Mouse (Mus musculus) cerebral cortex, adult 2 months (tissue): ENCODE results near the gene Dohh.

Experiments used
- WGBS: fragments of 180-500 bp; shearing (Covaris S2); methylation state at CpG from one replicate; pipeline ENCODE4 v1.1.7; 2018; 5-methylcytosine and 5-hydroxymethylcytosine counted together

Gene Dohh

DNA sequence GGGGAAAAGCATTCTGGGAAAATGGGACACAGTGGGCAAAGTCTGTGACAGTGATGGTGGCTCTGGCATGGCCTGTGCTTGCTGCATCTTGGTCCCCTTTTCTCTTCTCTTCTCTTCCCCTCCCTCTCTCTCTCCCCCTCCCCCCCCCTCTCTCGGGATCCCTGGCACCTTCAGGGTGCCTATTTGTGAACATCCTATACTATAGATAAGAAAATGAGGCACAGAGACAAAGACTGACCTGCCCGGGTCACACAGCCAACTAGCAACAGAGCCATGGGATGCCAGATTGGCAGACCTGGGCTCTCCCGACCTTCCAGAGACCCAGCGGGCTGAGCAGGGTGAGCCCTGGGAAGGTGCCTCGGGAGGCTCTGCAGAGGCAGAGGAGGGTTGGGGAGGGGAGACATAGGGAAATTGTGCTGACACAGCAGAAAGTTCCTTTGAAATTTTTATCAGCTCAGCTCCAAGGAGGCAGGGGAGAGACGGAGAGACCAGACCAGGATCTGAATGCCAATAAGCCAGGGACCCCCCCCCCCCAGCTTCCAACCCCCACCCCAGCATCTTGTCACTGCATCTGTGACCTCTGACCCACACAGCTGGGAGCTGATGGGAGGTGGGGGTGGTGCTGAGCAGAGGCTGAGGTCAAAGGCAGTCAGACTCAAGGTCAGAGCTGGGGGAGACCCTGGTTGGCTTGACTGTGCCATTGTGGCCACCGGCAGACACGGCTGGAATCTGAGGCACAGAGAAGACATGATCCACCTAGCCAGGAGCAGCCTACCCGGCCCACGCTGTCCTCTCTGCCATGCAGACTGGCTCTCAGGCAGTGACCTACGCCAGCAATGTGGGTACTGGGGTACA lies 34.2 kb downstream of the Dohh start:
- WGBS, result 63% methylated on average over 11 of the region's 11 CpGs

DNA sequence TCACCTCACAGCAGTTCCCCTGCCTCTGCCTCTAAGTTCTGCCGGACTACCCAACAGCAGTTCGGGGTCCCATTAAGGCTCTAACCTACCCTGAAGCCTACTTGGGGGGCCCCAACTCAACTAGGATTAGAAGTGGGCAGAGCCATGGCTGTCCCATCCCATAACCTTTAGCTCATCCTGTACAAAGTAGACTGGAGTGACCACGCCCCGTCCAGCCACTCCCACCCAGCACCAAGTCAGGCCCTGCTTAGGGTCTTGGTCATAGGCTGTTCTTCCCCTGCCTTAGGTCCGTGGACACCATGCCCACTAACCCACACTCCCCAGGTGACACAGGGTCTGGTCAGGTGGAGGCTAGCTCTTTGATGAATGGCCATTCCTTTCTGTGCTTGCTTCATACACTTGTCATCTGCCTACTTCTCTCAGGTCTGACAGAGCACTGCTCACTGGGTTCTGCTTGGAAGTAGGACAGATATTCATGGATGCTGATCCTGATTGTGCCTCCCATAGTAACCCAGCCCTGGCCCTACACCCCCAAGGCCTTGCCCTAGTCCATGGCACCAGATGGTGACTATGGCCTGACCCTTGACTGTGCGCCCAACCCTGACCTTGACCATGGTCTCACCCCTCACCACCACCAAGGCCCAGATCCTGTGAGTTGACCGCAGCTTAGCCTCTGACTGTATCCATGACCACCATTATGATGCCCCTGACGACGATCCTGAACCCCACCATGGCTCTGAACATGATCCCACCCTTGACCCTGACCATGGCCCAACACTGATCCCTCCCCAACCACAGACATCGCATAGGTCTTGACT lies 35.1 kb downstream of the Dohh start:
- WGBS, result 92% methylated on average over 10 of the region's 10 CpGs

DNA sequence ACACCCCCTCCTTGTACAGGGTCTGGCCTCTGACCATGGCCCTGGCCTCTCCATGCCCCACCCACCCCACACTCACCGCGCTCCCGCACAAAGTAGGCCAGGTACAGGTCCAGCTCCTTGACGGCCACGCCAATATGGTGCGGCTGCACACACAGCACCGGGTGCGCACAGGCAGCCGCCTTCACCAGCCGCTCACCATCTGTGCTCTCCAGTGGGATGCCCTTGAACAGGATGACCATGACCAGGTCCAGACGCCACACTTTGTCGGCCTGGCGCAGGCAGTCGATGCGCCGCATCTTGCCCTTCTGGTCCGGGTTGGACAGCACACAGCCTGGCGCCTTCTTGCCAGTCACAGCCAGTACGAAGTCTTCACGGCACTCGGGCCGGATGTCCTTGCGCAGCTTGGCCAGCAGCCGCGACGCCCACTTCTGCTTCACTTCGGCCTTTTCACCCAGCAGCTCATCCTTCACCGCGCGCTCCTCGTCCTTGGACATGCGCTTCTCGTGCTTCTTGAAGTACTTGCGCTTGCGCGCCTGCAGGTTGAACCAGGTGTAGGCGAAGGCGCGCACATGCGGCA lies 36.1 kb downstream of the Dohh start:
- 91% methylated on average over 40 of the region's 40 CpGs for WGBS

DNA sequence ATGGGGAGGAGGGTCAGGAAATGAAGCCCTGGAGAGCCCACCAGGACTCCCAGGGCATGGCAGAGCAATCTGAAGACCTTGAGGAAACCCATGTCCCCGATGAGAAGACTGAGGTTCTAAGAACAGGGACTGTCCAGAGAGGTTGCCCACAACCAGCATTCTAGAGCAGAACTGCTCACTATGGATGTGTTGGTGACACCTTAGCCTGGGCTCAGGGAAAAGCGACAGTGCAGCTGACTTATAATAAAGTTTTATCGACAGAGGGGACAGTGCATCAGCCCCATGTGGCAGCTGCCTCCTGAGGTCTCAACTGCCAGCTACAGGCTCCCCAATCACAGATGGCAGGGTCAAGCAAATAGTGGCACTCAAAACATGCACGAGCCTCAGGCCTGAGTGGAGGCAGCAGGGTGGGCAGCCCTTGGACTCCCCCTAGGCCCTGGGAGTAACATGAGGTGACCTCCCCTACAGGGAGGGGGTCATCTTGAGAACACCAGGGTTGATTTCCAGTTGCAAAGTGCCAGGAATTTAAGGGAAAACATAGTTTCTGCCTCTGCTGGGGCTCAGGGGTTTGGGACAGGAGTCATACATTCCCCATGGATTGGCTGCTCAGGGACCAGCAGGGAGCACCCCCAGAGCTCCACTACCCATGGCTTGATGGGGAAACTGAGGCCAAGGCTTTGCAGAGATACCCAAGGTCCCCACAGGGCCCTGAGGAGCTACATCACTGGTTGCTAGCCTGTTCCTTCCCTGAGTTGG lies 37.0 kb downstream of the Dohh start:
- 74% methylated on average over 4 of the region's 4 CpGs for WGBS

DNA sequence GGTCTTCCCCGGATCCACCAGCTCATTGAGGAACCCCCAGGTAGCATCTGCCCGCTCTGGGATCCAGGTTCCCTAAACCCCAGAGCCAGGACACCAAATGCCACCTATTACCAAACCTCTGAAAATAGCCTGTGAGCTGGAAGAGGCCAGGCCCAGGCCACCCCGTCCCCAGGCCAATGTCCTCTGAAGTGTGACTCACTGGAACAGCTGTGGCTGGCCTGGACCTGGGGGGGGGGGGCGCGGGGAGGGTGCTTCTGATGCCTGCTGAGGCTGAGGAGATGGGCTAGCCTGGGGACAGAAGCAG lies 37.5 kb downstream of the Dohh start:
- WGBS, result 78% methylated on average over 5 of the region's 5 CpGs

DNA sequence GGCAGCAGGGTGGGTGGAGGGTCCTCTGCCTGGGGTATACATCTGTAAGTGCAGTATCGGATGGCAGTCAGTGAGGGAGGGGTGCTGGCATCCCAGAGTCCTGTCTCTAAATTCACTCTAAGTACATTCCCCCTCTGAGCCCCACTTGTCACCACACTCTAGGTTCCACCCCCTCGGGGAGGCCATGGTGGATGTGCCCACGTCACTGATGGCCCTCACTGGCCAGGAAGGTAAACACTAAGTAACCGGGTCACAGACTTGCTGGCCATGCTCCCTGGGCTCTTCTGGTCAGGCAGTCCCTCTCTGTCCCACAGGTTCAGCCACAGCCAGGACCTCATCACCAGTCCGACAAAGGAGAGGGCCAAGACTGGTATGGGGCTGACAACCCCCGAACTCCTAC lies 38.0 kb downstream of the Dohh start:
- WGBS, result 68% methylated on average over 6 of the region's 6 CpGs

DNA sequence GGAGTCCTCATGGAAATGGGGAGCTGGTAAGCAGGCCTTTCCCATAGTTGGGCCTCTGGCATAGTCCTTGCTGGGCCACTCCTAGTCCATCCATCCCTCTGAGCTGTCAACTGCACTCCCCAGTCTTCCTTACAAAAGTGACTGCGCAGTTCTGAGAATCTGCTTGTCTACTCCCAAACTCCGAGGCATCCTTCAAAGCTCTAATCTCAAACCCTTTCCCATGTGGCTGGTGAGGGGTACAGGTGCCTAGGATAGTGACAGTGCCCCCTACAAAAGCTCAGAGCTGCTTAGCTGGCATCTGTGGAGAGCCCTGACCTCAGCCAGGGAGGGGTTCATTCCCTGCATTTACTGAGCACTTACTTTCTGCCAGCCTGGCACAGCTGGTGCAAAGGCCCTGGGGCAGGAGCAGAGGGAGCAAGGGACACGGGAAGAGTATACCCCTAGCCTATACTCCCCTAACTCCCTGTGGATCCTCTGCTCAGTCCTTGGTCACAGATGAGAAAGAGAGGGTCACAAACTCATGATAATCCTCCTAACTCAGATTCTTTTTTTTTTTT lies 38.5 kb downstream of the Dohh start:
- WGBS, result 86% methylated on average over 3 of the region's 3 CpGs

DNA sequence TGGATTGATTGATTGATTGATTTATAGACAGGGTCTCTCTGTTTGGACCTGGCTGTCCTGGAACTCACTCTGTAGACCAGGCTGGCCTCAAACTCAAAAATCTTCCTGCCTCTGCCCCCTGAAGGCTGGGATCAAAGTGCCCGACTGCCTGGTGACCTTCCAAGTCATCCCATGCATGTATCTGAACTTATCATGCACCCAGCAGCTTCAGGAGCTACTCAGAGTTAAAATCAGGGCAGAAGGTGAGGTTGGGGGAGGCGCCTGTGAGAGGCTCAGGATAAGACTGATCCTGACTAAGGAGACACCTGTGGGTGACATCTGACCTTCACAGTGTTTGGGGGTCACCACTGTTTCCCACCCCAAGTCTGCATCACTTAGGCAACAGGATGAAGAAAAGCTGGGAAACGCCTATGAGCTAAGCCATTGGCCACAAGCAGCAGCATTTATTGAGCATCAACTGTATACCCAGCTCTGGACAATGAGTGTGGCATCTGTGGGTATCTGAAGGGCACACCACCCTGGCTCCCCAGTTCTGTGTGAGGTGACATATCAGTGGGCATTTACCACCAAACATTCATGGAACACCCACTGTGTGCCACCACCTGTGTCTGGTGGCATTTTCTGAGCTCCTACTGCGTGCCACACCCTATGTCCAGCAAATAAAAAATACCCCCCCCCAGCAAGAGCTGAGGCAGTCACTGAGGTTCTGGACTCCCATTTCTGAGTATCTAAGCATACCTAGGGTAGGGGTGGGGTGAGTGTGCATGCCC lies 39.4 kb downstream of the Dohh start:
- WGBS, result 78% methylated on average over 4 of the region's 4 CpGs

DNA sequence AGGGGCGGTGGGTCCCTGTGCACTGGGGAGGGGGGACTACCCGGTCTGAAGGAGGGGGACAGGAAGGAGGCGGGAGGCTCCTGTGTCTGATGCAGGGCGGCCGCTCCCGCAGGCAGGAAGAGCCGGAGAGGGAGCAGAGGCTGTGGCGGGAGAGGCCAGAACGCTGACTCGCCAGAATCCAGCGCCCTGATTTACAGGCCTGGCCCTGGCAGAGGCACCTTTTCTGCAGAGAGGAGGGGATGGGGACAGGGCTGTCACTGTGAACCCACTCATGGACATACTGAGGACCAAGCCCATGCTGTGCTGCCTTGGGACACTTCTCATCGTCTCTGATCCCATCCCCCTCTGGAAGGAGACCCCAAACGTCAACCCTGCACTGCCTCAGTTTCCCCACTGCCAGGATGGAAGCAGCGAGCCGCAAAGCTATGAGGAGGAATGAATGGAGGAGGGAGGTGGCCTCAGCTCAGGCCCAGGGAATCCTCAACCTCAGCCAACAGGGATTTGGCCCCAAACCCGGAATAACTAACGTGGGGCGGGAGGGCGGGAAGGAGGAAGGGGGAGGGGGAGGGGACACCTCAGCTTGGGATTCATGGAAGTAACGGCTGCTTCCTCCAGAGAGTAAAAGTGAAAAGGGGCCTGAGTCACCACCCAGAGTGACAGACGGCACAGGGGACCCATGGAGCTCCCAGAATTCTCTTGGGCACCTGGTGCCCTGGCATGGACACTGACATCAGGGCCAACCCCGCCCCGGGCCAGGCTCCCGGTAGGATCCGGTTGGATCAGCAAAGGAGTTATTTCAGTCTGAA lies 40.2 kb downstream of the Dohh start:
- 17% methylated on average over 25 of the region's 25 CpGs for WGBS

DNA sequence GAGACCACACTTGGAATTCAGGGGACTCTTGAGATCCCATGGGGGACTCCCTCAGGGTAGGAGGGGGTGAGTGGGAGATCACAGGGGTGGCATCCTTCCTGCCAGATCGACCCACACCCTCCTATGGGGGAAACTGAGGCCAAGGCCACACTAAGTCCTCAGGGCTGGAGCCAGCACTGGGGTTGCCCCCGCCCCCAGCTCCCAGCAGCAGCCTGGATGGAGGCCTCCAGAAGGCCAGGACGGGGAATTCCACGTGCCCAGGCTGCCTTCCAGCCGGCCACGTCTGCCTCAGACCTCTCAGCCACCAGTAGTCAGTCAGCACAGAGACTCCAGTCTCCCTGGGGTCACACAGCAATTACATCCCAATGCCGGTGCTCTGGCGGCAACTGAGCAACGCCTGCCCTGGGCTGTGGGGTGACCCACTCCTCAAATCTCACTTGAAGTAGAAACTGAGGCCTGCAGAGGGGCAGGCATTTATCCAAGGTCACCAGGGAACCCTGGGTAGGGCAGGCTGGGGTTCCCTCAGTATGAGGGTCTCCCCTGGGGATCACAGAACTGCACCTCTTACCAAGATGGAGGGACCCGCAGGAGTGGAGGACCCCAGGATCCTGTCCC lies 41.1 kb downstream of the Dohh start:
- WGBS, result 32% methylated on average over 10 of the region's 10 CpGs

DNA sequence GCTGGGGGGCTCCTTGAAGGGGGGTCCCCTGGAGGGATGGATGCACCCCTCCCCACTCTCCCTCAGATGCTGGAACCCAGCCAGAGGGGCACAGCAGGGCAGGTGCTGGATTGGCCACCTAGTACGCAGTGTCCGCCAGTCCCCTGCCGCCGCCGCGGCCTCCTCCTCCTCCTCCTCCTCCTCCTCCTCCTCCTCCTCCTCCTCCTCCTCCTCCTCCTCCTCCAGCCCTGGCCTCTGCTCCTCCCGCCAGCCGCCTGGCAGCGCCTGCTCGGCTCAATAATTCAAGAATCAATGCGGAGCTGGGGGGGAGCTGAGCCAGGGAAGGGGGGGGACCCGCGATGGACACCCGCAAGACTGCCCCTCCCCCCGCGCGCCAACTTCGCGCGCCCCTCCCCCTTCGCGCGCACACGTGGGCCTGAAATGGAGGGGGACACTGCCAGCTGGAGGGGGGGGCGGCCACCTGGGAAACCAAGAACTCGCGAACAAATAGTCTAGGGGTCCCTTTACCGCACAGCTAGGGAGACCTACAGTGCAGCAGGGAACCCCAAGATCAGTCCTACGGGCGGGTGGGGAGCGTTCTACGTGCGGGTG lies 41.9 kb downstream of the Dohh start:
- 1% methylated on average over 19 of the region's 33 CpGs for WGBS

DNA sequence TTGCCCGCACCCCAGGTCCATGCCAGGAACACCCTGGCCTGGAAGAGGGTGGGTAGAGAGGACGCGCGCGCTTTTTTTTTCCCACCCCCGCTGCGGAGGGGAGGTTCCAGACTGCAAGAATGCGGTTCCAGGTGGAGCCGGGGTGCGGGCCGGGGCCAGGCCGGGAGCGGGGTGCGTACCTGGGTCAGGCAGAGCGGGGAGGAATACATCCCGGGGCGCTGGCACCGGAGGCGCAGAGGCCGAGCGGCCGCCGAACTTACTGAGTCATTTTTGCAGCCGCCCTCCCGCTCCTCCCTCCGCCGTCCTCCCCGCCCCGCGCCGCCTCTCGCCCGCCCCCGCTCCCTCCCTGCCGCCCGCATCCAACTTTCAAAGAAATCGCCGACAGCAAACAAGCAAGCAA lies 42.7 kb downstream of the Dohh start:
- under 1% methylated on average over 38 of the region's 38 CpGs for WGBS

DNA sequence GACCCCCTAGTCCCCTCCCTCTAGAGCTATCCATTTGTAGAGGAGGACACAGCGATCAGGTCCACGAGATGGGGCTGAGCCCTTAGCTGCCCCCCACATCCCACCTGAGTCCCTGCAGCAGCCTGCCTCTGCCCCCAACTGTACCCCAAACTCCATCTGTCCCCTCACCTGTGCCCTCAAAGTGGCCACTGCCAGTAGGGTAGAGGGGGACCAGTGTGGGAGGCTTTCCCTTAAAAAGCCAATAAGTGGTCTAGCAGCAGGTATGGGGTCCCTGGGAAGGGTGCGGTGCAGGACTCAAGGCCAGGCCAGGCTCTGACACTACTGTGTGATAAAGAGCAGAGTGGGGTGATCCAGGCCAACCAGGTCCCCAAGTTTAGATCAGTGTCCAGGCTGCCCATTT lies 43.1 kb downstream of the Dohh start:
- 33% methylated on average over 3 of the region's 3 CpGs for WGBS

DNA sequence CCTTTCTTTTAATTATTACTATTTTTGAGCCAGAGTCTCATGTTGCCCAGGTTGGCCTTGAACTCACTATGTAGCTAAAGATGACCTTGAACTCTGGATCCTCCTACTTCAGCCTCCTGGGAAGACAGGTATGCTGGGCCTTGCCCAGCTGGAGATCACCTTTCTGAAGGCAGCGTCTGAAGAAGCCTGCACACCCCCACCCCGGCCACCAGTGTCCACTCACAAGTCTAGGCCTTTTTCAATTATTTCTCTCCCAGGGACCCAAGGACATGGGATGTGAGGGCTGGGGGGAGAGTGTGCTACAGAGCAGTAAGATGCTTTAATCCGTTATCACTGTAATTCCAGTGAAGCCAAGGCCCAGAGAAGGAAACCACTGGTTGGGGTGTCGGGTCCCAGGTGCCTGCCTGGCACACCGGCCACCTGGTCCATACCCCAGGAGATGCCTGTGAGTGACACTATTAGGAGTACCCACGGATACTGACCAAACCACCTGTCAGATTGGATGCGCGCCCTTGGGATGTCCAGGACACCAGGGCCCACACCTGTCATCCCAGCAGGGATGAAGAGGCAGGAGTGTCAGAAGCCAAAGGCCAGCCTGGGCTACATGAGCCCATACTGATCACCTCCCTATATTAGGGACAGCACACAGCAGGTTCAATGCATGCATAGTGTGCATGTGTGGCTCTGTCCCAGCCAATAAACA lies 43.7 kb downstream of the Dohh start:
- WGBS, result 87% methylated on average over 8 of the region's 8 CpGs

DNA sequence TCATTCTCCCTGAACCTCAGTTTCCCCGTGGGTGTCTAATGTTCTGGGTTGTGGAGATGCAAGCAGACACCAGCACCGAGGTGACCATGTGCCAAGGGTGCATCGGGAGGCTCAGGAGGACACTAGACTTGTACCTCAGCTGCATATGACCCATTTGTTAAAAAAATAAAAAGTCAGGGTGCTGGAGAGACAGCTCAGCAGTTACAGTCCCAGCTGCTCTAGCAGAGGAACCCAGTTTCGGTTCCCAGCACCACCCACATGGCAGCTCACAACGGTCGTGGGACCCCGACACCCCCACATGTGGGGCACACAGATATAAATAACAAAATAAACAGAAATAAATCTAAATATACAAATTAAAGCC lies 44.3 kb downstream of the Dohh start:
- 80% methylated on average over 7 of the region's 7 CpGs for WGBS

DNA sequence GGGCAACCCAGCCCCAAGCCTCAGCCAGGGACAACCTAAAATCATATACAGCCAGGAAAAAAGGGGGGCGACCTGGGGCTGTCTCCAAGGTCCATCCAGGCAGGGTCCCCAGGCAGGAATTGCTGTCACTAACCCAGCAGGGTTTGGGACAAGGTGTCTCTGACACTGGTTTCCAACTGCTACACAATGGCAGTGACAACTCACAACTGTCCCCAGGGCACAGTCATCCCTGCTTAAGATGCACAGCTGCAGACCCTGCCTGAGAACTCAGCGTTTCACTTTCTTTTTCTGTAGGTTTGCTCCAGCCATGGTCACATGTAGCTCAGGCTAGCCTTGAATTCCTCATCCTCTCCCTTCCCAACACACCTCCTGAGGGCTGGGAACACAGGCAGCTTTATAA lies 44.9 kb downstream of the Dohh start:
- 54% methylated on average over 2 of the region's 2 CpGs for WGBS

DNA sequence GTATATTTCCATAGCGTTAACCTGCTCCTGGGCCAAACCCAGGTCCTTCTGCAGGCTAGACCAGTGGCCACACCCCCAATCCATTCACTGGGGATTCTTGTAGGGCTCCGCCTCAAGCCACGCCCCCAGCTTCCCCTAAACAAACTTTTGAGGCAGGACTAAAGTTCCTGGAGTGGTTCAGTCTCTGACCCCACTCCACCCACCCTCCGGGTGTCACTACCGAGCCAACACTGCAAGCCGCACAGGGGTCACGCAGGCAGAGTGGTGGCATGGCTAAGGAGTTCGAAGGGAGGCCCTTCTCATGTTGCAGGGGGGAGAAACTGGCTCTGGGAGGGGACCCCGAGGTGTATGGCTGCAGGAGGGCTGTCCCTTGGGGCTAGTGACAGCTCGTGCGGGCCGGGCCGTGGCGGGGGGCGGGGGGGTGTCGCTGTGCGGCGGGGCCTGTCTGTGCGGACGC lies 45.4 kb downstream of the Dohh start:
- under 1% methylated on average over 20 of the region's 20 CpGs for WGBS

DNA sequence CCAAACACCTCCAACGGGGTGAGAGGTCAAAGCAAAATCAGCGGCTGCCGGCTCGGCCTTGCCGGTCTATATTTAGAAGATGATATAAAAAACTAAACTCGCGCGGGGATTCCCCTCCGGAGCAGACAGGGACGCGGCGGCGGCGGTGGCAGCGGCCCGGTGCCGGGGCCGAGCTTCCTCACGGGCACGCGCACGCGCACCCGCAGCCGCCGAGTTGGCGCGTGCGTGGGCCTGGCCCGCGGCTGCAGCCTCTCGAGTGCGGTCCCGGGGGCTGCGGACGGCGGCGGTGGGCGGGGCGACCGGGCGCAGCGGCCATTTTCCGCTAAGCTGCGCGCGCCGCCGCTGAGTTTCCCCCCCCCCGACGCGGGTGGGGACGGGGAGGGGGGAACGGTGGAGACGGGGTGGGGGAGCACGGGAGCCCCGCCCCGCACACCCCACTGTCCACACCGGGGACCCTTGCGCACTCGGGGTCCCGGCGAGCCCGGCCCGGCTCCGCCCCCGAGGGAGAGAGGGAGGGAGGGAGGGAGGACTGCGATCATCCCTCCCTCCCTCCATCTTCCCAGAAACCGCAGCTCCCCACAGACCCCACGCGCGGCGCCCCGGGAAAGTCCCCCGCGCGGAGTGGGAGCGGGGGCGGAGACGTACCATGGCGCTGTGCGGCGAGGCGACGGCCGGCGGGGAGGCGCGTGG lies 46.1 kb downstream of the Dohh start:
- 1% methylated on average over 68 of the region's 89 CpGs for WGBS
